Mouse (Mus musculus): ENCODE results near the gene Plpp3.

- no peak for TF ChIP-seq CTCF (IDR thresholded peaks at IDR 0.05; ENCODE audit: borderline replicate concordance, control insufficient read depth, extremely low read depth, insufficient read depth, low read length, poor library complexity)
- no peak for TF ChIP-seq POLR2A (IDR thresholded peaks at IDR 0.05; ENCODE audit: control insufficient read depth, extremely low read depth, insufficient read depth, low read length, poor library complexity)
Observed at GRCm38 (mm10) chr4:105281751-105282231, 124.6 kb downstream of the Plpp3 start.

All from thymus, adult 2 months (tissue).